ENCODE assay signal across 17 mouse cellular contexts in the genomic region with DNA sequence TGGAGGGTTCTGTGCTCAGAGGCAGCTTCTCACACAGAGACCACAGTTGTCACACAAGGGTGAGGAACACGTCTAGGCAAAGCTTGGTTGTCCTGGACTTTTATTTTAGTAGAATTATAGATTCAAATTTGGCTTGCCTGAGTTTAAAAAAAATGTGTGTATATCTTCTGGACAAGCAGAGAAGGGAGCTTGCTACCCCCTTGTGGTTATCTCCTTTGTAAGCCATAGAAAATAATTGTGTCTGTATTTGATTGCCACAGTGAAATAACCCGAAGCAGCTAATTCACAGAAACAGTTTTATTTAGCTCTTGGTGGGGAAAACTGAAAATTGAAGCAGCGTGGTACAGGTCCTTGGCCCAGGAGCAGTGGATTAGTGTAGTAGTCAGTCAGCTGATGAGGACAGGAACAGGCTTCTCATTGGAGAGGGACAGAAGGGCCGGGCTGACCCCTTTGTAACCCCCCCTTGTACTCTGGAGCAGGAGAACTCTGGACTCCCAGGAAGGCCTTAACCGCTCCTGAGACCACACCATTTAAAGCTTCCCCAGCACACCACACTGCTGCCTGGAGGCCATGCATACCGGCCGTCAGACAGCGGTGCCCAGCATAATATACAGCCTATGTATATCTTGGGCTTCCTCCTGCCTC. TPM values are rescaled to one million over a fixed set of nuclear protein-coding genes. Genes with fewer than 3 reads are reported as not detected.
A peak's percentile ranks its signal among the peaks of the same experiment; 100 is the strongest.
DNase-seq lines count a peak whose midpoint lies in the region; ATAC-seq and TF ChIP-seq lines count a peak whose summit lies in the region.
"Had no signal": no experiment of that assay in that cellular context is flagged by ENCODE, and none has a peak within 500 bp of the region (broad histone marks: within the 10 kb centered on the region; RNA-seq: fewer than 3 reads in every experiment).

No protein-coding gene starts in this region.

- no peak for DNase-seq in embryonic facial prominence, embryonic 10.5 days (ENCODE audit: low spot score)
- DNase-seq in kidney, adult 11 months = peak; percentile 75
- no peak for DNase-seq in kidney, adult 18-20 months
- DNase-seq in stomach, postnatal 0 days (ENCODE audit: low spot score) = no peak
- no peak for DNase-seq in c-Kit-positive CD71-positive TER-119-positive erythroid progenitor cells, embryonic 14.5 days (ENCODE audit: low spot score)
- DNase-seq: adrenal gland, postnatal 25 days; cerebellum, adult 8-10 months; gastrocnemius, postnatal 14 days; heart, postnatal 36 days; liver; lung, embryonic 14.5 days; midbrain, embryonic 14.5 days; right cerebral cortex, adult 18-20 months had no signal

- H3K4me1 ChIP-seq in embryonic facial prominence, embryonic 15.5 days = 0 out of 2 replicates have a peak, but pooled peaks cover 4% of the 10 kb centered on the region
- H3K4me1 ChIP-seq in embryonic facial prominence, embryonic 10.5 days = no peaks in the 10 kb centered on the region
- peaks cover 14% of the 10 kb centered on the region; the same call in 1 of the 2 replicates for H3K4me1 ChIP-seq in neural tube, embryonic 13.5 days (replicated peaks)
- peaks cover 25% of the 10 kb centered on the region for H3K4me1 ChIP-seq in neural tube, embryonic 15.5 days
- no peaks in the 10 kb centered on the region for H3K4me1 ChIP-seq in stomach, postnatal 0 days (replicated peaks; ENCODE audit: control insufficient read depth, insufficient read depth)
- H3K4me1 ChIP-seq: embryonic facial prominence, embryonic 13.5 days had no signal

- no peak for TF ChIP-seq EP300 in stomach, postnatal 0 days (optimal IDR thresholded peaks at IDR 0.05)

- peak; percentile 57 for TF ChIP-seq CTCF in stomach, postnatal 0 days (IDR thresholded peaks at IDR 0.05; ENCODE audit: low read depth)

- ATAC-seq in embryonic facial prominence, embryonic 15.5 days (ENCODE audit: insufficient number of reproducible peaks, low FRiP score, low TSS enrichment, low read depth) = no peak
- no peak for ATAC-seq in neural tube, embryonic 13.5 days (ENCODE audit: low read depth)
- no peak for ATAC-seq in neural tube, embryonic 15.5 days (ENCODE audit: low FRiP score)
- no peak for ATAC-seq in stomach, postnatal 0 days (ENCODE audit: low FRiP score, low TSS enrichment)

- WGBS in embryonic facial prominence, embryonic 15.5 days = 55% methylated on average over 8 of the region's 8 CpGs
- 77% methylated on average over 8 of the region's 8 CpGs for WGBS in embryonic facial prominence, embryonic 10.5 days
- 60% methylated on average over 8 of the region's 8 CpGs for WGBS in neural tube, embryonic 13.5 days
- 64% methylated on average over 8 of the region's 8 CpGs for WGBS in neural tube, embryonic 15.5 days
- WGBS in stomach, postnatal 0 days = 75% methylated on average over 8 of the region's 8 CpGs

- no peak overlapping the region for H3K9ac ChIP-seq in embryonic facial prominence, embryonic 15.5 days
- H3K9ac ChIP-seq in neural tube, embryonic 13.5 days = peak overlapping the region; percentile 31; the same call in 1 of the 2 replicates
- H3K9ac ChIP-seq in neural tube, embryonic 15.5 days (replicated peaks) = no peak overlapping the region
- no peak overlapping the region for H3K9ac ChIP-seq in stomach, postnatal 0 days (ENCODE audit: low read length)
- H3K9ac ChIP-seq: embryonic facial prominence, embryonic 13.5 days; lung, embryonic 14.5 days had no signal

- no peak overlapping the region for H3K4me2 ChIP-seq in embryonic facial prominence, embryonic 15.5 days (replicated peaks)
- no peak overlapping the region for H3K4me2 ChIP-seq in neural tube, embryonic 13.5 days
- H3K4me2 ChIP-seq in neural tube, embryonic 15.5 days = no peak overlapping the region
- H3K4me2 ChIP-seq in stomach, postnatal 0 days (replicated peaks; ENCODE audit: low read depth) = no peak overlapping the region
- H3K4me2 ChIP-seq: embryonic facial prominence, embryonic 13.5 days; lung, embryonic 14.5 days had no signal

- no peaks in the 10 kb centered on the region for H3K27me3 ChIP-seq in embryonic facial prominence, embryonic 15.5 days
- H3K27me3 ChIP-seq in embryonic facial prominence, embryonic 10.5 days (replicated peaks; ENCODE audit: low read depth, poor library complexity, severe bottlenecking) = no peaks in the 10 kb centered on the region
- H3K27me3 ChIP-seq in neural tube, embryonic 13.5 days = no peaks in the 10 kb centered on the region
- no peaks in the 10 kb centered on the region for H3K27me3 ChIP-seq in neural tube, embryonic 15.5 days (replicated peaks)
- H3K27me3 ChIP-seq in stomach, postnatal 0 days (ENCODE audit: control insufficient read depth, insufficient read depth, low read length) = no peaks in the 10 kb centered on the region
- H3K27me3 ChIP-seq: embryonic facial prominence, embryonic 13.5 days had no signal

- no peak overlapping the region for H3K4me3 ChIP-seq in embryonic facial prominence, embryonic 15.5 days (replicated peaks)
- no peak overlapping the region for H3K4me3 ChIP-seq in embryonic facial prominence, embryonic 10.5 days
- no peak overlapping the region for H3K4me3 ChIP-seq in neural tube, embryonic 13.5 days
- no peak overlapping the region for H3K4me3 ChIP-seq in neural tube, embryonic 15.5 days (replicated peaks)
- no peak overlapping the region for H3K4me3 ChIP-seq in stomach, postnatal 0 days (ENCODE audit: low read depth, low read length)
- H3K4me3 ChIP-seq: embryonic facial prominence, embryonic 13.5 days had no signal

- 0 out of 2 replicates have a peak overlapping the region, but pooled peaks have one; percentile 48 for H3K27ac ChIP-seq in embryonic facial prominence, embryonic 15.5 days (replicated peaks)
- no peak overlapping the region for H3K27ac ChIP-seq in embryonic facial prominence, embryonic 10.5 days (replicated peaks)
- no peak overlapping the region; the same call in 1 of the 2 replicates for H3K27ac ChIP-seq in neural tube, embryonic 13.5 days (replicated peaks)
- H3K27ac ChIP-seq in neural tube, embryonic 15.5 days (replicated peaks) = no peak overlapping the region
- no peak overlapping the region for H3K27ac ChIP-seq in stomach, postnatal 0 days (replicated peaks)

- H3K36me3 ChIP-seq in embryonic facial prominence, embryonic 15.5 days = peaks cover 92% of the 10 kb centered on the region
- peaks cover 100% of the 10 kb centered on the region for H3K36me3 ChIP-seq in embryonic facial prominence, embryonic 10.5 days (replicated peaks)
- peaks cover 78% of the 10 kb centered on the region for H3K36me3 ChIP-seq in neural tube, embryonic 13.5 days
- H3K36me3 ChIP-seq in neural tube, embryonic 15.5 days = peaks cover 34% of the 10 kb centered on the region
- peaks cover 34% of the 10 kb centered on the region for H3K36me3 ChIP-seq in stomach, postnatal 0 days (ENCODE audit: control insufficient read depth, insufficient read depth, low read length)

- no peaks in the 10 kb centered on the region for H3K9me3 ChIP-seq in embryonic facial prominence, embryonic 15.5 days (replicated peaks)
- no peaks in the 10 kb centered on the region for H3K9me3 ChIP-seq in embryonic facial prominence, embryonic 10.5 days
- H3K9me3 ChIP-seq in neural tube, embryonic 13.5 days = no peaks in the 10 kb centered on the region
- H3K9me3 ChIP-seq in neural tube, embryonic 15.5 days (replicated peaks) = no peaks in the 10 kb centered on the region
- no peaks in the 10 kb centered on the region for H3K9me3 ChIP-seq in stomach, postnatal 0 days (ENCODE audit: control insufficient read depth, low read length)
- H3K9me3 ChIP-seq: embryonic facial prominence, embryonic 13.5 days had no signal

RNA-seq across cellular contexts. Expression of a gene that starts 27.3 kb away (rescaled TPM):
- polyA plus RNA-seq in embryonic facial prominence, embryonic 15.5 days (2015; fragmentation: Nextera tagmentation; extraction: Ambion mirVana) = 0.07 TPM in 1 of 2 replicates, not detected in the other
- polyA plus RNA-seq in embryonic facial prominence, embryonic 10.5 days (2016; fragmentation: Nextera tagmentation; extraction: Ambion mirVana) = 0.19 and 0.20 TPM in 2 replicates
- polyA plus RNA-seq in neural tube, embryonic 13.5 days (2015; fragmentation: Nextera tagmentation; extraction: Ambion mirVana) = 0.13 TPM in 1 of 2 replicates, not detected in the other
- 0.23 TPM in 1 of 2 replicates, not detected in the other for polyA plus RNA-seq in neural tube, embryonic 15.5 days (2015; fragmentation: Nextera tagmentation; extraction: Ambion mirVana)
- 0.08 and 0.10 TPM in 2 replicates for polyA plus RNA-seq in stomach, postnatal 0 days (2015; fragmentation: Nextera tagmentation; extraction: Ambion mirVana)
- polyA plus RNA-seq: lung, embryonic 14.5 days had no signal
